Mouse (Mus musculus): Measurements from ENCODE around the gene Pigc.

The Pigc gene

DNA sequence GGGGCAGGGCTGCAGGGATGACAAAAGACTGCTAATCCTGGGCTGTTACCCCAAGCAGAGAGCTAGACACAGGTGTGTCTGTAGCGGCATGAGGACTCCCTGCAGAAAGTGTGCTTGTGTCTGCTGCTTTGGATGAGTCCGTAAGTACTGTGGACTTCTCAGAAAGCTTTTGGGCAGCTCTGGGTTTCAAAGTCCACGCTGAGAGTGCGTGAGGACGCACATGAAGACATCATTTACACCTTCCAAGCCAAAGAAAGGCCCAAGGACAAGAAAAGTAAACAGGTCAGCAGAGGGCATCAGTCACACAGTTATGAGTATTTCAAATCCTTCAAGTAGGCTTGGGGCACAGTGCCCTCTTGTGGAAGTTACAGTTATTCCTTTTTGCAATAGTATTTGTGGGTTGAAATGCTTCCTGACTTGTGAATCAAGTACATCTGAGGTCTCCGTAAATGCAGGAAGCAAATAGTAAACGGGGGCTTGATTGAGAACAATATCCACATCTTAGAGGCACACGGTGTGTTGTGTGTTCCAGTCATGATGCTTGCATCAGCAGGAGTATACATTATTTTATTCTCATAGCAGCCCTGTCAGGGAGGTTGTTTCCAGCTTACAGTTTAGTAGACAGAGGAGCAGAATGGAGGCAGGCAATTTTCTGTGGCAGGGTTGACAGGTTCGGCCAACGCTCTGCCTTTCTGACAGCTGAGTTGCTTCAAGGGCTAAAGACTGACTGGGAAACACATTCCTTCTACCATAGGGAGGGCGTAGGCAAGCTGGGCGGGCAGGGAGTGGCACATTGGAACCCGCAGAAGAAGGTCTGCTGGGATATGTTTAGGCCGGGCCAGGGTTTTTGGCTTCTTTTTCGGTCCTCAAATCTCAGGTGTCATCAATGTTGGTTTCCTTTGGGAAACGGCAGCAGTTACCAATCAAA lies 7.5 kb downstream of the Pigc start:
- DNase-seq, result peak; percentile 86 to 88

DNA sequence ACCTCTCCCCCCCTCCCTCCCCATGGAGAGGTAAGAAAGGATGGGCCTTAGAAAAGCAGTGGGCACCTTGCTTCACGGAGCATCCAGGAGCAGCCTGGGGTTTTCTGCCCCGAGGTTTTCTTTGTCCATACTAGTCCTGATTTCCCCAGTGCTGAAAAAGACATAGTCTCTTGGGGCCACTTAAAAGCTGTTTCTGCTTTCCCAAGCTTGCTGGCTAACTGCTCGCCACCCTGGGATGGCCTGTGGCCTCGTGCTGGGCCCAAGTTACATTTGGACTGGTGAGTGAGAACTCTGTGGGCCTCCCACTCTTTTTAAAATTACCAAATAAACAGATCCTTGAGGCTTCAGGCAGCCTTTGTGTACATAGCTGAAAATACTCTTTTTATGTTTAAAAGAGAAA lies 8.3 kb downstream of the Pigc start:
- DNase-seq, result no peak

DNA sequence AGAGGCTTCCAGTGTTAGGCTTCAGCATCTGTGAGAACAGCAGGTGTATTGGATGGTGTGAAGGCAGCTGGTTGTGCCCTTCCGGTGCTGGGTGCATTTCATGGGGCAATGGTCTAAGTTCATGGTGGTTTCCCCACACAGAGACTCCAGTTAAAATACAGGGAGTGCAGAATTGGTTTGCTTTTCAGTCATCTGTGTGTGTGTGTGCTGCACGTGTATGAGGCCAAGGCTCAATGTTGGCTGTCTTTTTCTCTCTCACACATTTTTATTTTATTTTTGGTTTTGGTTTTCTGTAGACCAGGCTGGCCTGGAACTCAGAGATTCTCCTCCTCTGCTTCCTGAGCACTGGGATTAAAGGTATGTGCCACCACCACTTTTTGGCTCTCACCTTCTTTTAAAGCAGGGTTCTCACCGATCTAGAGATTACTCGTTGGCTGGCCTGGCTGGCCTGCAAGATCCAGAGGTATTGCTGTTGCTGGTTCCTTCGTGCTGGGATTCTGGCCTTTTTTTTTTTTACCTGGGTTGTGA lies 9.3 kb downstream of the Pigc start:
- DNase-seq, result no peak

DNA sequence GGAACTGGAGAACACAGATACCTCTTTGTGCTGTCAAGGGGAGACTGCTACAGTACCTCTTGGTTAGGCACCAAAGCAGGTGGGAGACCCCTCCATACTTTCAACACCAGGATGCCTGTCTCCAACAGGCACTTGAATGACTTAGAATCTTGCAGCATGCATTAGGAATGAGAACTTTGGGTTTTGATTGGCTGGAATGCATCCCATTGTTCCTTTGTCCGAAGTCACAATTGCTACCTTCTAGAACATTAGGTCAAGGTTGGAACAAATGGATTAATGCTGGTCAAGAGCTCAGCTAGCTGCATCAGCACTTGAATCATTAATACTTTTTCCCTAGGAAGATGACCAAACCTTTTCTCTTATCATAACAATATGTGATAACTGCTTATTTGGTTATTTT lies 10.6 kb downstream of the Pigc start, which contains the start of gene 4930558K02Rik:
Gene 4930558K02Rik (minus strand): TSS at position 101 of the 400 bp plus-strand sequence.
- DNase-seq, result no peak

DNA sequence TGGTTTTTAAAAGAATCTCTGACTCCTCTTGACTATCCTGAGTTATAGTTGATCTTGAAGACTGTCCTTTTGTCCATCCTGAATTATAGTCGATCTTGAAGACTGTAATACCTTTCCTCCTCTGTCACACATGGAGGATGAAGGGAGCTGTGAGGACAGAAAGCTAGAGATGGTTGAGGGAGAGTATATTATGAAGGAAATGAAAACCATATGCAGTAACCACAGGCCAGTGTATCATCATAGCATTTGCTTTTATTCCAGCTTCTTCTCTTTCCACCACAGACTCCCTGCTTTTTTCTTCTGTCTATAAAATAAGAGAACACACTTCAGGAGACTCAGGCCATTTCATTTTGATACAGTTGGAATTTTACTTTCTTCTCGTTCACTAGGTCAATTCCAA lies 11.1 kb downstream of the Pigc start:
- DNase-seq, result no peak

DNA sequence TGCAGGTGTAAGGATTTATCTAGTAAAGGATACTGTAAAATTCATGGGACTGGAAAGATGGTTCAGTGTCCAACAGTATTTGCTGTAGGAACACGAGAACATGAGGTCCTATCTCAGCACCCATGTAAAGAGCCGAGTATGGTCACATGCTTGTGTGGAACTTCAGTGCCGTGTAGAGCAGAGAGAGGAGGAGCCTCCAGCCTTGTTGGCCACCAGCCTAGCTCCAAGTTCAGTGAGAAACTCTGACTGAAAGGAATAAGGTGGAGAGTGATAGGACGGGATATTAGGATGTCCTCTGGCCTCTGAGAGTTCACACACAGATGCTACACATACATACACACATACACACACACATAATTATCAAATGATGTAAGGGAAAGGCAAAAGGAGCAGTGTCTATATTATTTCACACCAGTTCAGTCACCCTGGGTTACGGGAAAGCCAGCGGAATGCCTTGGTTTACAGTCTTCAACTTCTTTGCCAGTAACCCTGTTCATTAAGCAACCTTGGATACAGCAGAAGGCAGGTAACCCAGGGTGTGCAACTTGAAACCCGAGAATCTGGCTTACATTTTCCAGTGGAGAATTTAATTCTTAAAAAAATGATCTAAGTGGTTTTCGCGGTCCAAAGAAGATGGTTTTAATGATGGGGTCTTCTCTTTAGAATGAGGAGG lies 11.8 kb downstream of the Pigc start:
- DNase-seq, result peak in 1 of 2 experiments; percentile 62

DNA sequence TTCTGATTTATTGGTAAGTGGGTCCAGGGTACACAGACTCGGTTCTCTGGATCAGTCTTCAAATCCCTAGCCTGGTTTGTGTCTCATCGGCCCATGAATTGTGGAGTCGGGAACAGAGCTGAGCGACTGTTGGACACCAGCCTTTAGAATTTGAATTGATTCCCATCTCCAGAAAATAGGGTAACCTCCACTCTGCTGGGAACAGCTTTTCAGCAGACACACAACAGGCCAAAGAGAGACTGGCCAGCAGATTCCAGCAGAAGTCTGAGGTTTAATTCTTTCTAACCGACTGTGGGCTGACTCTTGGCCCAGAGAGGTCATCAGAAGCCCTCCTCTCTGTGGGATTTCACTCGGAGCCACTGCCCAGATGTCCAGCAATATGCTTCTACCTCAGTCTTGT lies 14.5 kb downstream of the Pigc start:
- no peak for DNase-seq

DNA sequence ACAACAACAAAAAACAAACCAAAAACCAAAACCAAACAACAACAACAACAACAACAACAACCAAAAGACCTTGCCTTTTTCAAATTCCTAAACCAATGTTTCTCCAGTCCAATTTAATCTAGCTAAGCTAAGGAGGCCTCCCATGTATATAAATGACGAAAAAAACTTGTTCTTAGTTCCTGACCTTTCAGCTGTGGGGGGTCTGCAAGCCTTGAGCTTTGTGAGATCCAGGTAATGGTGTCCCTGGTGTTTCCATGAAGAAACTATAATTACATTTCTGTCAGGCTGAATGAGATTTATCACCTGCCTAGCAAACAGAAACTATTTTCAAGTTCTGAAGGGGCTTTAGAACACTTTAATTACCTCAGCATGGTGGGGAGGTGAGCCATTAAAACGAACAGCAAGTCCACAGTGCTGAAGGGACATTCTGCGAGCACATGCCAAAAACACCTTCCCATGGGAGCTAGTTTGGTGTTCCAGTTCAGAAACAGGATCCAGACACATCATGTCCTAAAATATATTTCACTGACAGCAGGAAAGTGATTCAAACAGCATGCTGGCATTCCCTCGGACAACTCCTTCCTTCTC lies 15.1 kb downstream of the Pigc start:
- DNase-seq, result peak in 1 of 2 experiments; percentile 43

DNA sequence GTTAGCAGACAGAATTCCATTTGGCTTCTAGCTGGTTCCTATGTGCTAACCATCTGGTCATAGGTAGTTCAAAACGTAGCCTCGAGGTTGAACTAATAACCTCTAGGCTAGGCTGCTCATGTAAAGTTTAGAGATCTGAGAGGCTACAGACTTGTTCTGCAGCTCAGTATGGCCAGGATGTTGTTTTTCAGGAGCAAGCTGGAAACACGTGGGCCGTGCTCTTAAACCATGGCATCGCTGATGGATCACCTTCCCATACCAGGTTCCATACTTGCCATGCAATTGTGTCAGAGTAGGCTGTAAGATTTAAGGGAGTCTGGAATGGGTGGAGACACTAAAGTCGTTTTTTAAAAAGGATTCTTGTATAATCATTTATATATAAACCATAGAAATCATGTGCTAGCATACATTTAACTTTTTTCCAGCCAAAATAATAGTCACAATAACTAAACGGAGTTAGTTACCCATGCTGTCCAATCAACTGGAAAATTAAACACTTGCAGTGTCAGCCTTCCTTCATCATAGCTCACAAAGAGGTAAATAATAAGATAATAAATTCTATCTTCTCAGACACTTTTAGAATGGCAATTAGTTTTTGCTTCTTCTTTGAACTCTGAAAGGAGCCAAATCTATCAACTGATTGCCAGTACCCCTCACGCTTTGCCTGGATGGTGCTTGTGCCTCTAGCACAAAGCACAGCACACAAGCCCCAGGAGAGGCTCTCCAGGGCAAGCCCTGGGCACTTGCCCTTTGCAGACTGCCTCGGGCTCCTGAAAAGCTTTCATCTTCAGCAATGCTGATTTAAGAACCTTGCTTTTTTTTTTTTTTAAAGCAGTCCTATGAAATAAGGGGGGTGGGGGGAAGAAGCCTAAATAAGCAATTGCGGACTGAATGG lies 21.9 kb downstream of the Pigc start:
- DNase-seq, result no peak

DNA sequence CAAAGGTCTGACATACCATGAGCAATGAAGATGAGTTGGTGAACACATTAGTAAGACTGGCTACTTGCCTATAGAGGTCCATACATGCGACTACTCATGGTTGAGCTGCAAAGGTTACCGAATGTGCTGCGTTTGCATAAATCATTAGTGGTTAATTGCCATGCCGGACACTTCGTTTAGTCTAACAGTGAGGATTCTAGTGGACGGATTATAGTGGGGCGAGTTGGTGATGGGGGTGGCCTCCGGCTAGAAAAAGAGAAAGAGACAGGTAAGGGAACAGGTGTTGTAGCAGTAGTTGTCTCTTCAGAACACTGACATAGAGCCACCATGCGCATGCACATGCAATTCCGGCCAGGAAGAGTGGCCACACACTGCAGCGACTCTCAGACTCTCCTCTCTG lies 22.9 kb downstream of the Pigc start:
- no peak for DNase-seq

DNA sequence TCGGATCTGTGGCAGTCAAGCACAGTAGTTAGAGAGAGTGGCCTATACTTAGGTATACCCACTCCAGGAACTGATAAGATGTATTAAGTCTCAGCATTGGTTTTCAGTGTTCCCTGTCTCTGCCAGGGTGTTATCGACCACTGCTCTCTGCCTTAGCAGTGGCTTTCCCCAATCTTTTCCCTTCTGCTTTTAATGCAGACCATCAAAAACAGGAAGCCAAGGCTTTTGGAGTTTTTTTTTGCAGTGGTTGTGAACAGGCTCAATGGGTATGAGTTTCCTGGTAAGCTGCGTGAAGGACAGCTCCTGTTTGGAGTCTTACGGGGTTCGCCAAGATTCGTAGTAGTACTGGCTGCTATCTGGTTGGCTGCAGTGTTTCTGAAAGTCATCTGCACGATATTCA lies 23.4 kb downstream of the Pigc start:
- no peak for DNase-seq

DNA sequence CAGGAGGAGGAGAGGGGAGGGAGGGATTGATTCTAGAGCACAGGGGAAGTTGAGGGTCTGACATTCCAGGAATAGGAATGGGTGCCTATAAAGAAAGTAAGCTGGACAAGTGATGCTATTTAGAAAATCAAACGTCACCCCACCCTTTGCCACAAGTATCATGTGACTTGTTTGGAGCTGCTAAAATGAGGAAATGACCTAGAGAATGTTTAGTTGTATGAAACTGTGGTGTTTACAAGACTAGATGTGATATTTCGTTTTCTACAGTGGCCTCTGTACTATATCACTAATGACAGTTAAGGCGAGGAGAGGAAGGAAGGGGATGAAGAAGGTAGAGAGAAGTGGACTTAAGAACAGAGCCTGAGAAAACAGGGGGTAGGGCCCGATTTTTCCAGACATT lies 29.8 kb downstream of the Pigc start:
- DNase-seq, result no peak

DNA sequence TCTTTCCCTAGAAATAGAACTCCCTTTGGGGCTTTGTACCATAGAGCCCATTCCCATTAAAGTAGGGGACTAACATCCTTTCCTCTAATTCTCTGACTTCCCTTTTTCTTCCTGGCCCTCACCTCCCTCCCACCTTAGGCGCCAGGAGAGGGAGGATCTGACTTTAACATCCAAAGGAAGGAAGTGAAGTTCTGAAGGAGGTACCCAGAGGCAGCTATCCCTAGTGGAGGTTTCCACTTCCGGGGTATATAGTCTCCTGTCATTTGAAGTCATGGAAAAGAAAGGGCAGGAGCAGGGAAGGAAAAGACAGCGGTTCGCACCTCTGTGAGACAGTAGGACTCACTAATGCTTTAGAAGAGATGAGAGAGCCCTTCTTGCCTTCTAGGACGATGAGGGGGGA lies 30.4 kb downstream of the Pigc start:
- DNase-seq, result no peak

DNA sequence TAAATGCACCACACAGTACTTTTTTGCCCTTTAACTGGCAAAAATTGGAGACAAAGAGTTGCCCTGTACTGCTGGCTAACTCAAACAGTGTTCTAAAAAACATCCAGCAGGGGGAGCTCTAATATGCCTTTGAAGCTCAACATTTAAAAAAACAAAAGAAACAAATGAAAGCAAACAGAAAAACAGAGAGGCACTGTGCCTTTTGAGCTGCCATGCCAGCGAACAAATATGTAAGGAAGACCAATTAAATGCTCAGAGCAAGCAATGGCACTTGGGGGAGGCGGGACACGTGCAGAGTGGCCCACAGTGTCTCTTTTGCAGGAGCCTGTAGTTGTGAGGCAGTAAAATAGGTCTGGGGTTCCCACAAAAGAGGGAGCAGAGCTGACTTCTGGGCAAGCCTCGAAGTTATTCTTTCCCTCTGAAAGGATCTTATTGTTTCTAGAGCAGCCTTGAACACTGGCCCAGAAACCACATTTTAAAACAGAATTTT lies 30.9 kb downstream of the Pigc start:
- peak; percentile 53 to 63 for DNase-seq

DNA sequence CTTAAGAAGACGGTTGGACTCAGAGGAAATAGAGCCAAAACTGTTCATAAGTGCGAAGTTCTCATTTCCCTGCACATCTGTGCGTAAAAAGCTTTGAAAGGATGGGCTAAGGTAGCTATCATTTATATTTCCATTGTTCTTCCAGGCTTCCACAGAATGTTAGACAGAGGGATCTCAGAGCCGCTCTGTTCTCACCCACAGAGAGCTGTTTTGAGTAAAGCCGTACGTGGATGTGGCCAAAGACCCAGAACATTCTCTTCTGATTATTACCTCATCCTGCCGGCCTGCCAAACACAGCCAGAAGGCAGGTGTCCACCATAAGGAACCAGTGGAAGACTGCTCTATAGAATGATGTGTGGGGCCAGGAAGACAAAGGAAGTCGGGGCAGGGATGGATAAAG lies 32.3 kb downstream of the Pigc start:
- DNase-seq, result no peak

DNA sequence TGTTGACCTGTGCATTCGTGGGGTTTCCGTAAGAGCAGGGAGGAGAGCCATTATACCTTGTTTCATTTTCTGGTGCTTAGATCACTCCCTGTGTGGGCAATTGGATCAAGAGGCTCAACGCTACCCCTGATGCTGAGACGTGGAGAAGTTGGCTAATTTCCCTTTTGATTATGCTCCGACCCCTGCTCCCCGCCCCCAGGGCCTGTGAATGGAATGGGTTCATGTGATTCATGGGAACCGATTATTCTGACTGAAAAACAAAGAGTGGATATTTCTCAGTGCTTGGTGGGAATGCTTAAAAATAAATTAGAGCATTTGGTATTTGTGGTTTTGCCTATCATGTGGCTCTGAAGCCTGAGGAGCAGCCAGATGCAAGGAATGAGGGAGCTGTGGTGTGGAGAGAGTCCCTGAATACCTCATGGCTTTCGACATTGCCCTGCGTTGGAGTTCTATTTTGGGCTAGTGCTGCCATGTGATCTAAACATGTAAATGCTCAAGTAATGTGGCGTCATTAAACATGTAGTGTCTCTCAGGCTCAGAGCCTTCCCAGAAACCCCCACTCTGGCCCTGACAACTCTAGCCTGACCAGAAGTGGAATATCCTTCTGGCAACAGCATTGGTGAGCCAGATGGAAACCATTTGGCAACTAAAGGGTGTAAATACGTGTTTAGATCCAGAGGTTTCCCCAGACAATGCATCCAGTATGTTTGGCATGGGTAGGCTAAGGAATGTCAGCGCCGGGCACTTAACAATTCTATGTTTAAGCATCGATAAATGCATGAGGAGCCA lies 34.9 kb downstream of the Pigc start:
- no peak for DNase-seq

DNA sequence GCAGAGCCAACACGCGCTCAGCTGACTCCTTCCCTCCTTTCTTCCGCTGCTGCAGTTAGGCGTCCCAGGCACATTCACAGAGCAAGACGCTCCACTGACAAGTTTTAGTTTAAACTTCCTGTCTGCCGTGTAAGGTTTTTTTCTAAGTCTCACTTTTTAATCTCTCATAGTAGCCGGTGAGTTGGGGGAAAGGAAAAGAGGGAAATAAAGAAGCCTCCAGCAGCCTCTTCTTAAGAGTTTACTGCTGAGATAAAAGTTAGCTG lies 35.5 kb downstream of the Pigc start:
- no peak for DNase-seq

DNA sequence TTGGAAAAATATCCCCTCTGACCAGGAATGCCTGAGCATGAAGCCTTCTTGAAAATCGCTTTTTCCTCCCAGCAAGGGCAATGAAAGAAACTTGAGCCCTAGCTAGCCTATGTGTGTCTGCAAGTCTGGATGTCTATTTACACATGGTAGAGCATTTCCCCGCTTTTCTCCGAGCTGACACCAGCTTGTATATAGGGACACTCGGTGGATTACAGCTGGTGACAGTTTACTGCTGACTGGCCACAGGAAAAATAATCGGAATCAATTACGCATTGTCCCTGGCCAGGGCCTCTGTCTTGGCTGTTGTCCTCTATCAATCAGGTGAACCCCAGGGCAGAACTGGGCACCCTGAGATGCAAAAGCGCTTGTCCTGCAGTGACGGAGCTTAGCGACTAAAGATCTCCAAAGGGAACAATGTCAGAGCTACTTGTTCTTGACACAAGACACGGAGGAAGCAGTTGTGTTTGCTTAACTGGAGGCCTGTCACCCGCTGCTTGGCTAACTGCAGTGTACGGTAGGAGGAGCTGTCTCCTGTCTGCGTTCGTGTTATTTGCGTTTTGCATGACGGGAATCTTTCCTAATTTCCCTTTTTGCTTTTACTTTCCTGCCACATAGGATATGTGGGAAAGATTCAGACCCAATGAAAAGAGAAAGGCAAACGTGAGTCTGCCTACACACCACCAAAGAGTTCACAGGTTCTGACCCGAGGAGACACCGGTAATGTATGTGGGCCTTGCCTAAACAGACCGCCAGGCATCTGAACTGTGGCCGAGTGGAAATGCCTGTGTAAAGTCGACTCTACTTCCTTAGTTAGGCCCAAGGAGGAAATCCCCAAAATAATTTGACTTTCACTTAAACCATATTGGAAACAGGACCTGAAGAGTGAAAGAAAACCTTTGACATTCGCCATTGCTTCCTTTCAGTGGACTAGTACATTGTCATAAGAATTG lies 36.1 kb downstream of the Pigc start:
- DNase-seq, result peak; percentile 61 to 75

DNA sequence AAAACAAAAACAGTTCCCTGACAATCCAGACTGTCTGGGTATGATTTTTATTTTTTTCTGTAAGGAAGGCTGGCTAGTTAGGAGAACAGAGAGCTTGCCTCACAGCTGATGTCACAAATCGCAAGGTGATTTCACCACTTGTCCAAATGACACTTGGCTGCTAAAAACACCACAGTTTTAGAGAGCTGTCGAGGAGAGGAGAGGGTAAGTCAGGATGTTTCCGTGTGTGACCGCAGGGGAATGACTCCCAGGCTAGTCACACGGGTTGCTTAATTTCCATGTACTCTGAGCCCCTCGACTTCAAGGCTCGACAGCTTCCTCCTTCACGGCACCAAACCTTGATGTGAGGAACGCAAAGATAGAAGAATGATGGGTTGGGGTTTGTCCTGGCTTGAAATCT lies 37.1 kb downstream of the Pigc start:
- DNase-seq, result no peak

DNA sequence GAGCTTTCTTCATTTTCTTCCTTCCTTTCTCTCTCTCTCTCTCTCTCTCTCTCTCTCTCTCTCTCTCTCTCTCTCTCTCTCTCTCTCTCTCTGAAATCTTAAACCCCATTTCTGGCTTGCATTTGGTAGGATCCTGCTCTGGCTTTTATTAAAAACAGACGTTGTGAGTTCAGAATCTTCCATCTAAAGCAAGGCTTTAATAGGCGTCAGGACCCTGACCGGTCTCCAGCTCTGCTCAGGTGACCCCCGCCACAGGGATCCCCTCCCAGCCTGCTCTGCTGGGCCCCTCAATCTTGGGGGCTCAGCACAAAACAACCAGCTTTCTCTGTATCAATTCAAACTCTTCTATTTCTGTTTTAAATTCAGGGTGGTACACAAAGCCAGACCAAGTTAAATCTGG lies 39.2 kb downstream of the Pigc start:
- no peak for DNase-seq
